Mouse (Mus musculus) midbrain, embryonic 16.5 days (tissue): ENCODE measurements at regions not wholly inside any gene's neighbourhood (a gene's known extent, or its start where the extent isn't known, plus 50 kb on each side); places are given as distances from the start of the nearest gene placed in this dataset.

Source experiments
- ATAC-seq: fragments of 200-750 bp; cut with Nextera tagmentation; 2 replicates; pipeline ENCODE4 v1.8.0; 2017; ENCODE audit warnings: moderate TSS enrichment
- H3K27ac ChIP-seq: fragments of 300-500 bp; sonication (generic); 2 replicates; pipeline ENCODE4 v1.5.1; 2014; ENCODE audit warnings: mild to moderate bottlenecking, low read length, mixed read lengths
- H3K27me3 ChIP-seq: fragments of 300-500 bp; sonication (generic); 2 replicates; pipeline ENCODE4 v1.6.1; 2014; ENCODE audit warnings: low read depth, low read length, mixed read lengths; ENCODE audit not compliant: control insufficient read depth, insufficient read depth
- H3K36me3 ChIP-seq: fragments of 300-500 bp; sonication (generic); 2 replicates; pipeline ENCODE4 v1.6.1; 2014; ENCODE audit warnings: mild to moderate bottlenecking, low read length, moderate library complexity, mixed read lengths; ENCODE audit not compliant: control insufficient read depth, insufficient read depth
- H3K4me1 ChIP-seq: fragments of 300-500 bp; sonication (generic); 2 replicates; pipeline ENCODE4 v1.6.1; 2014; ENCODE audit warnings: mild to moderate bottlenecking, low read length, mixed read lengths; ENCODE audit not compliant: control insufficient read depth, insufficient read depth
- H3K4me2 ChIP-seq: fragments of 300-500 bp; sonication (generic); 2 replicates; pipeline ENCODE4 v1.6.1; 2014; ENCODE audit warnings: mild to moderate bottlenecking, low read length, mixed read lengths
- H3K4me3 ChIP-seq: fragments of 300-500 bp; sonication (generic); 2 replicates; pipeline ENCODE4 v1.5.1; 2014; ENCODE audit warnings: low read depth, mild to moderate bottlenecking, low read length, moderate library complexity, mixed read lengths
- H3K9ac ChIP-seq: fragments of 300-500 bp; sonication (generic); 2 replicates; pipeline ENCODE4 v1.6.1; 2014; ENCODE audit warnings: low read depth, low read length, mixed read lengths
- H3K9me3 ChIP-seq: fragments of 300-500 bp; sonication (generic); replicated peaks from 2 replicates; pipeline ENCODE4 v1.6.1; 2014; ENCODE audit warnings: mild to moderate bottlenecking, low read length, mixed read lengths; ENCODE audit not compliant: control insufficient read depth, poor library complexity, severe bottlenecking
- WGBS: fragments of 180-500 bp; shearing (Covaris S2); extraction: QIAGEN DNeasy Blood & Tissue Kit; methylation state at CpG from one replicate; pipeline ENCODE4 v1.1.7; 2014; 5-methylcytosine and 5-hydroxymethylcytosine counted together

- Histone ChIP-seq H3K27me3 (no peaks in the 10 kb centered on the region), H3K4me2 (no peak overlapping the region), H3K9ac (no peak overlapping the region), H3K27ac (no peak overlapping the region), H3K9me3 (no peaks in the 10 kb centered on the region), H3K4me3 (no peak overlapping the region), H3K4me1 (peaks cover 6% of the 10 kb centered on the region; the same call in 1 of the 2 replicates), H3K36me3 (no peaks in the 10 kb centered on the region)
- 85% methylated on average over 8 of the region's 8 CpGs for WGBS
- ATAC-seq: no peak
Observed at GRCm38 (mm10) chr15:74396029-74396428, 240.1 kb downstream of the Mroh4 start.

DNA sequence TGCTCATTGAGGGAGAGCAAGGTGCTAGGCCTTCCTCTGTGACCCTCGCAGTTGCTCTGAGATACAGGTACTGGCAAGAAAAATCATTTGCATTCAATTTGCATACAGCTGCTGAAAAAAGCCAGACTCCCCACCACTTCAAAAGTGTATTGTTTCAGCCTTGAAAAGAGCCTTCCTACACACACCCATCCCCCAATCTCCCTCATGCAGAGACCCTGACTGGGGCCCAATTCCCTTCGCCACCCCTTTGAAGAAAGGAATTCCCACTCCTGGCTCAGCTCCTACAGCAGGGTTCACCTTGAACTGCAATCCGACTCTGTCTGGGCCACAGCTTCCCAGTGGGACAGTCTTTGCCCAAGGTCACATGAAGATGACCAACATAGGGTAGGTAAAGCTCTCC, 248.6 kb downstream of the Mroh4 start:
- no peaks in the 10 kb centered on the region for H3K27me3 ChIP-seq
- WGBS: 17% methylated on average over 3 of the region's 3 CpGs
- H3K4me2 ChIP-seq: no peak overlapping the region
- no peak for ATAC-seq
- H3K4me3 ChIP-seq: no peak overlapping the region
- H3K9ac ChIP-seq: no peak overlapping the region
- H3K4me1 ChIP-seq: peaks cover 8% of the 10 kb centered on the region; the same call in 1 of the 2 replicates
- no peaks in the 10 kb centered on the region for H3K9me3 ChIP-seq
- H3K36me3 ChIP-seq: no peaks in the 10 kb centered on the region
- no peak overlapping the region for H3K27ac ChIP-seq

- Histone ChIP-seq H3K9me3 (no peaks in the 10 kb centered on the region), H3K4me2 (no peak overlapping the region), H3K27ac (no peak overlapping the region), H3K4me1 (0 out of 2 replicates have a peak, but pooled peaks cover under 1% of the 10 kb centered on the region), H3K36me3 (no peaks in the 10 kb centered on the region), H3K27me3 (no peaks in the 10 kb centered on the region), H3K9ac (no peak overlapping the region), H3K4me3 (no peak overlapping the region)
- 79% methylated on average over 4 of the region's 4 CpGs for WGBS
- no peak for ATAC-seq
Observed at GRCm38 (mm10) chr15:74382556-74382955, 253.6 kb downstream of the Mroh4 start.

DNA sequence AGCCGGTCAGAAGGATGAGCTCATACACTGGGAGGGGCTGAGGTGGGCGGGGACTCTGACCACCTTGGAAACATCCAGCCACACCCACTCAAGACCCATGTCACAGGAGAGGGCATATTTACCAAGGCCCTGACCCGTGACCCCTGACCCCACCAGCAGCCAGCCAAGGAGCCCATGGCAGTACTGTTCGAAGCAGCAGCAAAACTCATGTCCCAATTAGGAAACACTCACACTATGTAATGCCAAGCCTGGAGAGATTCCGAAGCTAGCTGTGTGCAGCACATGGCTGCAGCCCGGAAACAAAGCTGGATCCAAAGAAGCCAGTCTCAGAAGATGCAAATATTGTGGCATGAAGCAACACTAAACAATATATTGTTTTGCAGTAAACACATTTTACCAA, 256.8 kb downstream of the Mroh4 start:
- Histone ChIP-seq H3K9ac (no peak overlapping the region), H3K27me3 (no peaks in the 10 kb centered on the region), H3K27ac (no peak overlapping the region), H3K4me3 (no peak overlapping the region), H3K4me1 (no peaks in the 10 kb centered on the region), H3K36me3 (no peaks in the 10 kb centered on the region), H3K4me2 (no peak overlapping the region), H3K9me3 (no peaks in the 10 kb centered on the region)
- 91% methylated on average over 6 of the region's 6 CpGs for WGBS
- no peak for ATAC-seq

DNA sequence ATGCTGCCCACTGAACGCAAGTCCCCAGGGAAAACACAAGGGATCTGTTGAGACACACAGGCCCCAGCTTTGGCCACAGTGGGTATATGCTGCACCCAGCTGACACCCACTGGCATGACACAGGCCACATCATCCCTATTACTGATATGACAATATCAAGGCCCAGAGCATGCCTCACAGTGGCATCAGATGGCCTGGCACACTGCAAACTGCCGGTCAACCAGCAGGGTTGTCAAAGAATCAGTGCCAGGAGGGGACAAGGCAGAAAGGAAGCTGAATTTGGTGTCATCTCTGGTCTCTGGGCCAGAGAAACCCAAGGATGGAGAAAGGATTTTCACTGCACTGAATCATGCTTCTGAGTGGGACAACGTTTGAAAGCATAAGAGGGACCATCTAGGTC, 266.7 kb downstream of the Mroh4 start:
- H3K27me3 ChIP-seq: no peaks in the 10 kb centered on the region
- no peaks in the 10 kb centered on the region for H3K9me3 ChIP-seq
- H3K4me2 ChIP-seq: no peak overlapping the region
- no peak for ATAC-seq
- no peaks in the 10 kb centered on the region for H3K4me1 ChIP-seq
- no peak overlapping the region for H3K4me3 ChIP-seq
- WGBS: 86% methylated on average over 3 of the region's 3 CpGs
- no peaks in the 10 kb centered on the region for H3K36me3 ChIP-seq
- no peak overlapping the region for H3K27ac ChIP-seq
- no peak overlapping the region for H3K9ac ChIP-seq

DNA sequence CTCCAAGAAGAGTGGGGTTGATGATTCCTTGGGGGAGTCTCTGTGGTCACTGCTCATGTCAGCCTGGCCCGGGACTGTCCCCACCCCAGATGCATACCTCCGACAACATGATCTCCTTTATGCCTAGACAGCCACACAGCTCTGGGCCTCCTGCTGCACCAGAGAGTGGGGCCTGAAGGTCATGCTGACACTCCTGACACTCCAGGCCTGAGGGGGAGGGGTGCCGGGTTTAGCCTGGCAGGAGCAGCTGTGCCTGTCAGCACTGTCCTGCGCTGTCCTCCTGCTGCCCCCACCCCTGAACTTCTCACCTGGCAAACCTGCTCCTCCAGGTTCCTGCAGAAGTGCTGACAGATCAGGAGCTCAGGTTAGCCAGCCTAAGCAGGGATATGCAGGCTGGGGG, 288.2 kb downstream of the Mroh4 start:
- WGBS: 54% methylated on average over 4 of the region's 4 CpGs
- Histone ChIP-seq H3K9me3 (no peaks in the 10 kb centered on the region), H3K4me1 (no peaks in the 10 kb centered on the region), H3K27ac (no peak overlapping the region), H3K36me3 (no peaks in the 10 kb centered on the region), H3K4me2 (no peak overlapping the region), H3K4me3 (no peak overlapping the region), H3K27me3 (no peaks in the 10 kb centered on the region), H3K9ac (no peak overlapping the region)
- no peak for ATAC-seq

- ATAC-seq: no peak
Observed at GRCm38 (mm10) chr15:74343591-74343990, 292.6 kb downstream of the Mroh4 start.

DNA sequence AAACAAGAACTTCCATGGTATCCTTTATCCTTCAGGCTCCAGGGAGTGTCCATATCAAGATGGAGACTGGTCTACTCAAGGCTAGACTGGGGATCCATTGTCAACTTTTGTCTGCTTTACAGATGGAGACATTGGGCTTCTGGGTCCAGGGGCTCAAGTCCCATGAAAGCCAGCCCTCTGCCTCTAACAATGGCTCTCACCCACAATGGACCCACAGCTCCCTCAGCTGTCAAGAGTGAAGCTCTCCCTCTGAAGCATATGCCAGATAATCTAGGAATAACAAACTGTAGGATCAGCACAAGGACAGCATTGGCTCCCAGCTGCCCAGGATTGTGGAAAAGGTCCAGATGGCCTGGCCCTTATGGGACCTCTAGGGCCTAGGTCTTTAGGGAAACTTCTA, 302.3 kb downstream of the Mroh4 start:
- no peak overlapping the region for H3K9ac ChIP-seq
- no peak for ATAC-seq
- no peaks in the 10 kb centered on the region for H3K9me3 ChIP-seq
- no peak overlapping the region for H3K27ac ChIP-seq
- no peak overlapping the region for H3K4me2 ChIP-seq
- no peak overlapping the region for H3K4me3 ChIP-seq
- no peaks in the 10 kb centered on the region for H3K27me3 ChIP-seq
- H3K4me1 ChIP-seq: peaks cover 3% of the 10 kb centered on the region; the same call in 1 of the 2 replicates
- H3K36me3 ChIP-seq: no peaks in the 10 kb centered on the region

More at GRCm38 (mm10) chr15:74343591-74343990, 292.6 kb downstream of the Mroh4 start:
- H3K4me2 ChIP-seq: no peak overlapping the region
- WGBS: 79% methylated on average over 6 of the region's 6 CpGs
- no peak overlapping the region for H3K27ac ChIP-seq
- no peak overlapping the region for H3K4me3 ChIP-seq
- no peaks in the 10 kb centered on the region for H3K36me3 ChIP-seq
- H3K27me3 ChIP-seq: no peaks in the 10 kb centered on the region
- no peaks in the 10 kb centered on the region for H3K9me3 ChIP-seq
- no peaks in the 10 kb centered on the region for H3K4me1 ChIP-seq
- no peak overlapping the region for H3K9ac ChIP-seq

DNA sequence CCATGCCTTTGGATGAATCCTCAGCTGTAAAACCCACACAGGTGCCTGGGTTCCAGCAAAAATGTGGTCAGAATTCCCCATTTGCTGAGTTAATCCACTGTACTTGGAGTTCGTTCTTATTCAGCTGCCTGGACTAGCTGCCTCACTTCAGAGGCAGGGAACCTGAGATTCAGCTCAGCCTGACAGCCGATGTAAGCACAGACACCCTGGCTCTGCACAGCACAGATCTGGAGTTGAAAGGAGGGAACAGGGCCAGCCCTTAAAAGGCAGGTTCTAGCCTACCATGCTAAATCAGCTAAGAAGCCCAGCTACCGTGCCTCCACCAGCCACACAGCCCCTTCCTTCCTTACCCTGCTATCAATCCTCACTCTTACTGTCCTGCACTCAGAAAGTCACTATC, 306.0 kb downstream of the Mroh4 start:
- Histone ChIP-seq H3K27ac (no peak overlapping the region), H3K4me1 (peaks cover 3% of the 10 kb centered on the region; the same call in 1 of the 2 replicates), H3K4me3 (no peak overlapping the region), H3K36me3 (no peaks in the 10 kb centered on the region), H3K9ac (no peak overlapping the region), H3K9me3 (no peaks in the 10 kb centered on the region), H3K27me3 (no peaks in the 10 kb centered on the region), H3K4me2 (no peak overlapping the region)
- no peak for ATAC-seq
- 54% methylated on average over 3 of the region's 3 CpGs for WGBS

GRCm38 (mm10) chr15:74329221-74329620, 306.9 kb downstream of the Mroh4 start:
- peaks cover 3% of the 10 kb centered on the region; the same call in 1 of the 2 replicates for H3K4me1 ChIP-seq
- H3K27ac ChIP-seq: no peak overlapping the region
- no peak overlapping the region for H3K4me2 ChIP-seq
- ATAC-seq: no peak
- H3K27me3 ChIP-seq: no peaks in the 10 kb centered on the region
- H3K9me3 ChIP-seq: no peaks in the 10 kb centered on the region
- H3K9ac ChIP-seq: no peak overlapping the region
- no peak overlapping the region for H3K4me3 ChIP-seq
- H3K36me3 ChIP-seq: no peaks in the 10 kb centered on the region
- 41% methylated on average over 14 of the region's 14 CpGs for WGBS
